Mouse (Mus musculus) megakaryocyte, embryonic 14.5 days (primary cell): Measurements from ENCODE around the gene Batf. TPM values are rescaled to one million over a fixed set of nuclear protein-coding genes. Genes with fewer than 3 reads are reported as not detected.

Source experiments
- H3K27me3 ChIP-seq: replicated peaks from 2 replicates; pipeline ENCODE3; 2012; ENCODE audit warnings: inconsistent platforms
- H3K36me3 ChIP-seq: replicated peaks from 2 replicates; pipeline ENCODE3; 2012; ENCODE audit warnings: low read length, inconsistent platforms, mixed read lengths
- H3K4me1 ChIP-seq: 2 replicates; pipeline ENCODE4 v1.6.1; 2012; ENCODE audit warnings: inconsistent platforms
- H3K4me3 ChIP-seq: replicated peaks from 2 replicates; pipeline ENCODE3; 2012; ENCODE audit warnings: moderate library complexity, mild to moderate bottlenecking, inconsistent platforms
- H3K9me3 ChIP-seq: 2 replicates; pipeline ENCODE4 v1.6.1; 2012; ENCODE audit warnings: inconsistent platforms
- FLI1 ChIP-seq: IDR thresholded peaks from 2 replicates; pipeline ENCODE4 v1.6.1; 2012; ENCODE audit warnings: low read length, inconsistent platforms, mixed read lengths
- GATA1 ChIP-seq: IDR thresholded peaks from 3 replicates; pipeline ENCODE4 v1.6.1; 2012; ENCODE audit warnings: mixed read lengths, low read length, inconsistent platforms, borderline replicate concordance
- polyA plus RNA-seq: library from polyadenylated mRNA; stranded (reverse); fragments of >175 nt; gene quantifications from 2 replicates; pipeline ENCODE4 v1.2.3, GENCODE M21; 2012; ENCODE audit warnings: low replicate concordance; ENCODE audit not compliant: insufficient read depth

The Batf gene
- 27.1 and 31.7 TPM in 2 replicates for polyA plus RNA-seq

DNA sequence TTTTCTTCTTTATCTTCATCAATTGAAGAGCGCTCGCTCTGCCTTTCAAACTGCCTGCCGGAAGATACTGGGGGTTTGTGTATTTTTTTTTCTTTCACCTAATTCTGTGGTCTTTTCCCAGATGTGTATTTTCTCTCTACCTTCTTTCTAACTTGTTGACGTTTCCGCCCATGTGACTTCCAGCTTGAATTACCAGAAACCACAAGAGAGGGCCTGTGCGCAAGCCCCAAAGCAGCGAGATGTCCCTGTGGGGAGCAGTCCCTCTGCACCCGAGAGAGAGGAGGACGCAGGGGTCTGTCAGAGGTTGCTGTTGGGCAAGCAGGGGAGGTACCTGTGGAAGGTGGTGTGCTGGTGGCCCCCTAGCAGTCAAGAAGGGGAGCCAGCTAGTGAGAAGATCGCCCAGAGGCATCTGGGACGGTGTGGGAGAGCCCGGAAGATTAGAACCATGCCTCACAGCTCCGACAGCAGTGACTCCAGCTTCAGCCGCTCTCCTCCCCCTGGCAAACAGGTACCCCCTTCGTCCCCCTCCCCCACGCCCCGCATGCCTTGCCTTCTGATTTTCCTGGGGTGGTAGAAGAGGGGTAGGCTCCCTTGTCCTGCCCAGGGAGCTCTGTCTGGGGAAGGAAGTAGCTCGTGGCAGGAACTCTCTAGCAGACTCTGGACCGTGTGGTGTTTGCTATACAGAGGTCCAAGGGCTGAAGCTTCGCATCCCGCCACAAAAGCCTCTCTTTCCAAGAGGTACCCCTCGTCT is at the start of gene Batf:
Batf (plus strand) TSS at position 204 of the 751 bp plus-strand sequence.
- TF ChIP-seq GATA1 (no peak), FLI1 (no peak)
- Histone ChIP-seq H3K36me3 (peaks cover 32% of the 10 kb centered on the region), H3K9me3 (peaks cover 11% of the 10 kb centered on the region; the same call in 1 of the 2 replicates), H3K4me1 (peaks cover 43% of the 10 kb centered on the region), H3K4me3 (peak within 1 kb of the TSS; percentile 97), H3K27me3 (no peaks in the 10 kb centered on the region)

- peaks cover 56% of the 10 kb centered on the region for H3K27me3 ChIP-seq
- H3K4me1 ChIP-seq: peaks cover 48% of the 10 kb centered on the region
- TF ChIP-seq FLI1: no peak
- no peak for TF ChIP-seq GATA1
- H3K4me3 ChIP-seq: no peak overlapping the region
- peaks cover 2% of the 10 kb centered on the region for H3K36me3 ChIP-seq
- no peaks in the 10 kb centered on the region for H3K9me3 ChIP-seq
These were observed 48.5 kb upstream of the Batf start for GRCm38 (mm10) chr12:85637932-85638331.

DNA sequence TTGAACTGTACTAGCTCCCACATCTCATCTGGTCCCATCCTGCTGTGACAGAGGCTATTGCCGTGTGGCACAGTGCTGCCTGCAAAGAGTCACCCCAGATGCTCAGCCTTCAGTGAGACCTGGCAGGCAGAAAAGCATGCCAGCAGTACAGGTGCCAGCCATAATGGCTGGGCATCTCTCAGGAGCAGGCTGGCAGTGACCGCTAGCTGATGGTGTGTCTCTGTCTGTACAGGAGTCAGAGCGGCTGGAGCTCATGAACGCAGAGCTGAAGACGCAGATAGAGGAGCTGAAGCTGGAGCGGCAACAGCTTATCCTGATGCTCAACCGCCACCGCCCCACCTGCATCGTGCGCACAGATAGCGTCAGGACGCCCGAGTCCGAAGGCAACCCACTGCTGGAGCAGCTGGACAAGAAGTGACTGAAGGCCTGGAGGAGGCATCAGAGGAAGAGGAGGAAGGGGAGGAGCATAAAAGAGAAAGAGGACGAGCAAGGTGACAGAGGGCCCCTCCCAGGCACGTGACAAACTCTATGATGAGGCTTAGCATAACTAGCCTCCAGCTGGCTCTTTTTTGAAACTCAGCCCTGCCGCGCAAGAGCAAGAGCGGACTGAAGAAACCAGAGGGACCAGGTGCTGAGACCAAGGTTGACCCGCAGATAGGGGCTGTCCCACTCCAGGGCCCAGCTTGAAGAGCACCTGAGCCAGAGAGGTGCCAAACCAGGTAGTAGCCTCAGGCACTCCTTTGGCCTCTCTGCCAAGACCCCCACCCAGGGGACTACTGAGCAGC is 47.7 kb upstream of the Batf start:
- no peak for TF ChIP-seq GATA1
- TF ChIP-seq FLI1: no peak
- peaks cover 49% of the 10 kb centered on the region for H3K27me3 ChIP-seq
- H3K4me3 ChIP-seq: no peak overlapping the region
- peaks cover 2% of the 10 kb centered on the region for H3K36me3 ChIP-seq
- no peaks in the 10 kb centered on the region for H3K9me3 ChIP-seq
- H3K4me1 ChIP-seq: peaks cover 56% of the 10 kb centered on the region

DNA sequence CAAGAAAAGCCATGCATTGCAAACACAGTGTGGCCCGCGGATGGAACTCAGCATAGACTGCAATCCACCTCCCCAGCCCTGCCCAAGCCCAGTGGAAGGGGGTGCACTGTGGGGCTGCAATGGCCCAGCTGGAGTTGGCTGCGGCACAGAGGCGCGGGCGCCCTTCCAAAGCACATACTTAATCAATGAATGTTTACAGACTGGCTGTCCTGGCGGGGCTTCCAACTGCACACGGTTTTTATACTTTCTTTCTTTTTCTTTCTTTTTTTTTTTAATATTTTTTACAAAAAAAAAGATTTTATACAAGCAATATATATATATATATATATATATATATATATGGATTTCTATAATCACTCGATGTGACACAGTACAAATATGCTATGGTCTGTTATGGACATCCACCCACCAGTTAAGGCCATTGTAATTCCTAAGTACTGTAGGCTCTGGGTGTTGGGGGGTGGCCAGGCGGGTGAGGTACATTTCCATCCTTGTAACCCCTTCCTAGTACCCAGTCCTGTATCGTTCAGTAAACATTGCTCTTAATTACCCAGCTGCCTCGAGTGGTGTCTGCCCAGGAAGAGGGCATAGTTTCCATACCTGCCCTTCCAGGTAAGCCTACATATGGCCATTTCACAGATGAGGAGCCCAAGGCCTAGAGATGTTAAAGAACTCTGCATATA is 47.0 kb upstream of the Batf start:
- H3K4me1 ChIP-seq: peaks cover 63% of the 10 kb centered on the region

DNA sequence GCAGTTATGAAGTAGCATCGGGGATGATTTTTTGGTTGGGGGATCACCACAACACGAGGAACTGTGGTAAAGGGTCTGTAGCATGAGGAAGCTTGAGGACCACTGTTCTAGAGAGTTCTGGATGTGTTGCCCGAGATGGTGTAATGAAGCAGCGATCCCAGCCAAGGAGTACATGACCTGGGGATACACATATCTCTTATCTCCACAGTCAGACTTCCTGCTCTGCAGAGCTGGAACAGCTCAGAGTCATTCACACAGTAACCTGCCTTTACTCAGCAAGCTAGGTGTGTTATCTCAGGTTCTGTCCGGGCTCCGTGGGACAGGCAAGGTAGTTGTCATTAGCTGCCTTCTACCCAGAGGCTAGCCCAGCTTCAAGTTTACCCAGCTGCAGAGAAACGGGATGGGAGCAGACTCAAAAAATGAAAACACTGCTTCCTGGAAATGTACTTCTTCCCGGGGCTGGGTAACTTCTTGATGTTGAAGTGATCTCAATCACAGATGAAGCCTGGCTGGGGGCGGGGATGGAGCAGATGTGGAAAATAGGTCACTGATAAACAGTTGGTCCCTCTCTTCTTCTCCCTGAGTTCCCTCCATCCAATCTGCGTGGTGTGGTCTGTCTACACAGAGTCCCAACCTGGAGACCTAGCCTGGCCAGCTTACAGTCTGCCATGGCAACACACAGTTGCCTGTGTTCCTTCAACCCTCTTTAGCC is 45.5 kb upstream of the Batf start:
- Histone ChIP-seq H3K27me3 (peaks cover 43% of the 10 kb centered on the region), H3K36me3 (peaks cover 2% of the 10 kb centered on the region), H3K4me3 (peak overlapping the region; percentile 33), H3K4me1 (peaks cover 77% of the 10 kb centered on the region), H3K9me3 (no peaks in the 10 kb centered on the region)
- TF ChIP-seq FLI1 (no peak), GATA1 (no peak; the same call in 2 of the 3 replicates)

More for the DNA sequence above, 47.0 kb upstream of the Batf start:
- Histone ChIP-seq H3K9me3 (no peaks in the 10 kb centered on the region), H3K36me3 (peaks cover 2% of the 10 kb centered on the region), H3K4me3 (no peak overlapping the region), H3K27me3 (peaks cover 45% of the 10 kb centered on the region)
- no peak for TF ChIP-seq FLI1
- TF ChIP-seq GATA1: no peak

- Histone ChIP-seq H3K9me3 (no peaks in the 10 kb centered on the region), H3K36me3 (peaks cover 2% of the 10 kb centered on the region), H3K27me3 (peaks cover 40% of the 10 kb centered on the region), H3K4me1 (peaks cover 83% of the 10 kb centered on the region), H3K4me3 (no peak overlapping the region)
- no peak for TF ChIP-seq FLI1
- no peak for TF ChIP-seq GATA1
These were observed 44.9 kb upstream of the Batf start for GRCm38 (mm10) chr12:85641564-85641931.

DNA sequence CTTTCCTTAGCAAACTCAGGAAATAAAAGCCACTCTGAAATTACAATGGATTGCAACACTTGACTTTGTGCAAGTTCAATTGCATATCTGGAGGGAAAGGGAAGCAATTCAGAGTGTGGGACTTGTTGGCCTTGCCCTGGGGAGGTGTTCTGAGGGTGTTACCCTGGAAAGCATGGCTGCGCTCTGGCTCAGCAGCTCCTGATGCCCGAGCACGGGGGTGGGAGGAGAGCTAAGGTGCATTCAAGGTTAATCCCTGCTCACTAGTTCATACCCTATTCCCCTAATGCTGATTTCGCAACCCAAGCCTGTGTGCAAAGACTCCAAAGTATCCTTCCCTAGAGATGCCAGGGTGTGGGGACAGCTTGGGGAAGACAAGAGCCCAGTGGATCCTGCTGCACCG is 42.7 kb upstream of the Batf start:
- Histone ChIP-seq H3K36me3 (peaks cover 2% of the 10 kb centered on the region), H3K27me3 (peaks cover 24% of the 10 kb centered on the region), H3K4me3 (peak overlapping the region; percentile 17), H3K4me1 (peaks cover 93% of the 10 kb centered on the region), H3K9me3 (no peaks in the 10 kb centered on the region)
- no peak for TF ChIP-seq GATA1
- no peak for TF ChIP-seq FLI1

DNA sequence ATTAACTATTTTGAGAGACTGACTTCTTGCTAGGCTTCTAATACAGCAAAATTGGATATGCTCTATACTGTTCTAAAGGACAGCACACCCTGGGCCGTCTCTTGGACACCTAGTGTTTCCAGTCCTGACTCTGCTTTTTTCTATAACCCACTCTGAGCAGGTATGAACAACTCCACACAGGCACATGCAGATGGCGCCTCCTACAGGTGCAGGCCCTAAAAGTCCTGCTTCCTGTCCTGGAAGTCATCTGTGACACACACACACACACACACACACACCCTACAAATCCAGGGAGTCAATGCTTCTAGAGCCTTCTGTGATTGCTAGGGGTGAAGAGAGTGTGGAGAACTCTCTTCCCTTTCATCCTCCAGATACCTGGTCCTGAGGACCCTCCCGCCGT is 40.8 kb upstream of the Batf start:
- peaks cover 77% of the 10 kb centered on the region for H3K4me1 ChIP-seq
- H3K27me3 ChIP-seq: peaks cover 18% of the 10 kb centered on the region
- H3K36me3 ChIP-seq: no peaks in the 10 kb centered on the region
- H3K4me3 ChIP-seq: no peak overlapping the region
- TF ChIP-seq FLI1 (no peak), GATA1 (no peak)
- H3K9me3 ChIP-seq: peaks cover 5% of the 10 kb centered on the region

- Histone ChIP-seq H3K4me3 (no peak overlapping the region), H3K36me3 (no peaks in the 10 kb centered on the region), H3K27me3 (peaks cover 9% of the 10 kb centered on the region), H3K9me3 (peaks cover 21% of the 10 kb centered on the region), H3K4me1 (peaks cover 60% of the 10 kb centered on the region)
- no peak for TF ChIP-seq GATA1
- no peak for TF ChIP-seq FLI1
These were observed 39.1 kb upstream of the Batf start for GRCm38 (mm10) chr12:85647346-85647745.
